Mouse (Mus musculus) heart, postnatal 0 days (tissue): ENCODE data around the gene Pou2f2. TPM values are rescaled to one million over a fixed set of nuclear protein-coding genes. Genes with fewer than 3 reads are reported as not detected.

Experiments used
- ATAC-seq: fragments of 200-750 bp; cut with Nextera tagmentation; 2 replicates; pipeline ENCODE4 v1.8.0; 2017; ENCODE audit warnings: low read depth, moderate number of reproducible peaks, moderate library complexity; ENCODE audit not compliant: insufficient read depth
- DNase-seq: peaks from one replicate; pipeline ENCODE4 v3.0.0-alpha.2; 2016; ENCODE audit warnings: low spot score
- H3K27ac ChIP-seq: fragments of 300-500 bp; sonication (generic); 2 replicates; pipeline ENCODE4 v1.5.1; 2014; ENCODE audit warnings: low read depth, mild to moderate bottlenecking
- H3K27me3 ChIP-seq: fragments of 300-500 bp; sonication (generic); 2 replicates; pipeline ENCODE4 v1.6.1; 2014; ENCODE audit warnings: low read length, mixed read lengths; ENCODE audit not compliant: control insufficient read depth, insufficient read depth
- H3K36me3 ChIP-seq: fragments of 300-500 bp; sonication (generic); replicated peaks from 2 replicates; pipeline ENCODE4 v1.6.1; 2014; ENCODE audit warnings: low read length, mixed read lengths; ENCODE audit not compliant: control insufficient read depth, insufficient read depth
- H3K4me1 ChIP-seq: fragments of 300-500 bp; sonication (generic); 2 replicates; pipeline ENCODE4 v1.6.1; 2014; ENCODE audit warnings: antibody characterized with exemption; ENCODE audit not compliant: control insufficient read depth, insufficient read depth
- H3K4me2 ChIP-seq: fragments of 300-500 bp; sonication (generic); 2 replicates; pipeline ENCODE4 v1.6.1; 2014; ENCODE audit warnings: low read depth, mild to moderate bottlenecking, low read length, moderate library complexity
- H3K4me3 ChIP-seq: fragments of 300-500 bp; sonication (generic); 2 replicates; pipeline ENCODE4 v1.5.1; 2014; ENCODE audit warnings: low read depth, low read length
- H3K9ac ChIP-seq: fragments of 300-500 bp; sonication (generic); replicated peaks from 2 replicates; pipeline ENCODE4 v1.6.1; 2014; ENCODE audit warnings: low read depth, low read length, mixed read lengths
- H3K9me3 ChIP-seq: fragments of 300-500 bp; sonication (generic); replicated peaks from 2 replicates; pipeline ENCODE4 v1.6.1; 2016; ENCODE audit warnings: low read length; ENCODE audit not compliant: control insufficient read depth
- CTCF ChIP-seq: IDR thresholded peaks from 2 replicates; pipeline ENCODE4 v1.5.1; 2016; ENCODE audit warnings: antibody characterized with exemption, control low read depth, low read depth
- EP300 ChIP-seq: IDR thresholded peaks from 2 replicates; pipeline ENCODE4 v1.6.1; 2016; ENCODE audit warnings: antibody characterized with exemption, low read depth
- WGBS: fragments of 180-500 bp; shearing (Covaris S2); extraction: QIAGEN DNeasy Blood & Tissue Kit; methylation state at CpG from one replicate; pipeline ENCODE4 v1.1.7; 2014; 5-methylcytosine and 5-hydroxymethylcytosine counted together
- polyA plus RNA-seq: library from polyadenylated mRNA; unstranded; fragments of >200 nt; fragmentation: Nextera tagmentation; extraction: Ambion mirVana; gene quantifications from 2 replicates; pipeline ENCODE4 v1.2.1, GENCODE M21; 2015
- total RNA-seq: library from RNA; depleted of rRNA; stranded (reverse); fragments of >200 nt; gene quantifications from 2 replicates; pipeline ENCODE4 v1.2.3, GENCODE M21; 2014; ENCODE audit warnings: low replicate concordance

Gene Pou2f2
- total and polyA plus RNA-seq, 2 experiments from 2014 or later = under 0.01 to 0.25 TPM

- no peaks in the 10 kb centered on the region for H3K27me3 ChIP-seq
- TF ChIP-seq EP300 (no peak), CTCF (no peak)
- H3K36me3 ChIP-seq = peaks cover 50% of the 10 kb centered on the region
- H3K9ac ChIP-seq = no peak overlapping the region
- no peak for DNase-seq
- H3K4me2 ChIP-seq = no peak overlapping the region
- ATAC-seq = no peak
- WGBS = 89% methylated on average over 6 of the region's 6 CpGs
- H3K4me3 ChIP-seq = no peak overlapping the region
- H3K9me3 ChIP-seq = no peaks in the 10 kb centered on the region
- H3K4me1 ChIP-seq = no peaks in the 10 kb centered on the region
- H3K27ac ChIP-seq = no peak overlapping the region
Observed at GRCm38 (mm10) chr7:25063346-25063745, 116.2 kb downstream of the Pou2f2 start.

DNA sequence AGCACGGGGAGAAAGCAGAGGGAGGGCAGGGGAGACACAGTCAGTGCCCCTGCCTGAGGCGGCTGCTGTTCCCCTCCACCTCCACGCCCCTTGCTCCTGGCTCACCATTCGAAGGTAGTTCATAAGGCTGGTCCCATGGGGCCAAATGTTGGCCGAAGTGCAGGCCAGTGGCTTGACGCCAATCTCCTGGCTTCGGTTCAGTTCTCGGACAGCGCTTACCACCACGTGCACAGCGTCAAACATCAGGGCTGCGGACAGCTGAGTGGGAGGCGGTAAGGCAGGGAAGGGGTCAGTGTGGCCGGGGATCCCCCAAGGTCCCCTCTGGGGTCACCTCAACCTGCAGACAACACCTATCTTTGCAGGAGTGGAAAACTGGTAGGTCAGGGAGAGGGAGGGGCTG, 120.7 kb downstream of the Pou2f2 start:
- Histone ChIP-seq H3K4me1 (peaks cover 12% of the 10 kb centered on the region), H3K4me2 (no peak overlapping the region), H3K4me3 (no peak overlapping the region), H3K27ac (no peak overlapping the region), H3K9ac (no peak overlapping the region), H3K36me3 (peaks cover 48% of the 10 kb centered on the region), H3K27me3 (no peaks in the 10 kb centered on the region), H3K9me3 (no peaks in the 10 kb centered on the region)
- DNase-seq (no peak), ATAC-seq (no peak)
- 67% methylated on average over 14 of the region's 14 CpGs for WGBS
- TF ChIP-seq CTCF (no peak), EP300 (no peak)

GRCm38 (mm10) chr7:25058394-25058793, 121.1 kb downstream of the Pou2f2 start:
- no peak for TF ChIP-seq CTCF
- no peak for TF ChIP-seq EP300
- H3K9me3 ChIP-seq = no peaks in the 10 kb centered on the region
- no peak overlapping the region for H3K9ac ChIP-seq
- no peaks in the 10 kb centered on the region for H3K27me3 ChIP-seq
- H3K4me2 ChIP-seq = no peak overlapping the region
- no peak for DNase-seq
- ATAC-seq = no peak
- WGBS = 81% methylated on average over 8 of the region's 8 CpGs
- H3K27ac ChIP-seq = no peak overlapping the region
- H3K36me3 ChIP-seq = peaks cover 48% of the 10 kb centered on the region
- no peak overlapping the region for H3K4me3 ChIP-seq
- H3K4me1 ChIP-seq = peaks cover 12% of the 10 kb centered on the region

GRCm38 (mm10) chr7:25057888-25058287, 121.6 kb downstream of the Pou2f2 start:
- Histone ChIP-seq H3K4me1 (peaks cover 12% of the 10 kb centered on the region), H3K9ac (no peak overlapping the region), H3K36me3 (peaks cover 44% of the 10 kb centered on the region), H3K27me3 (no peaks in the 10 kb centered on the region), H3K4me2 (no peak overlapping the region), H3K4me3 (no peak overlapping the region), H3K9me3 (no peaks in the 10 kb centered on the region), H3K27ac (no peak overlapping the region)
- DNase-seq = no peak
- 91% methylated on average over 5 of the region's 5 CpGs for WGBS
- no peak for TF ChIP-seq EP300
- no peak for TF ChIP-seq CTCF
- ATAC-seq = no peak

DNA sequence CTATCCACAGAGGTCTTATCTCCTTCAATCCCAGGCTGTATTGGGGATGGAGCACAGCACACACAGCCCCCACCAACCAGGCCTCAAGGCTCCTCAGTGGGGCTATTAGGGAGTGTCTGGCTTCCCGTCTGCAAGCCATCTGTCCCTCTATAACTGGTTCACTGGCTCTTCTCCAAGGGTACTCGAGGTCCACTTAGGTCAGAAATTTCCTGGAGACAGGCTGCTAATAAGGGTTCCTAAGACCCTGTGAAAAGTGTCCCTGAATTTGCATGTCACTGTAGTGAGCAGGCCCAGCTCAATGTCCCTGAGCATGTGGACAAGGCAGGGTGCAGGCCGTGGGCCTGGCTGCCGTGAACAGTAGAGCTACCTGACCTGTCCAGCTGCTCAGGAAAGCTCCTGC, 122.6 kb downstream of the Pou2f2 start:
- Histone ChIP-seq H3K4me3 (no peak overlapping the region), H3K4me2 (no peak overlapping the region), H3K9ac (no peak overlapping the region), H3K9me3 (no peaks in the 10 kb centered on the region), H3K4me1 (peaks cover 12% of the 10 kb centered on the region), H3K27ac (peak overlapping the region; percentile 26; the same call in 1 of the 2 replicates), H3K27me3 (no peaks in the 10 kb centered on the region), H3K36me3 (peaks cover 37% of the 10 kb centered on the region)
- peak; percentile 38 for DNase-seq
- ATAC-seq = peak; percentile 52; the same call in 1 of the 2 replicates
- 21% methylated on average over 4 of the region's 4 CpGs for WGBS
- no peak for TF ChIP-seq EP300
- no peak for TF ChIP-seq CTCF

DNA sequence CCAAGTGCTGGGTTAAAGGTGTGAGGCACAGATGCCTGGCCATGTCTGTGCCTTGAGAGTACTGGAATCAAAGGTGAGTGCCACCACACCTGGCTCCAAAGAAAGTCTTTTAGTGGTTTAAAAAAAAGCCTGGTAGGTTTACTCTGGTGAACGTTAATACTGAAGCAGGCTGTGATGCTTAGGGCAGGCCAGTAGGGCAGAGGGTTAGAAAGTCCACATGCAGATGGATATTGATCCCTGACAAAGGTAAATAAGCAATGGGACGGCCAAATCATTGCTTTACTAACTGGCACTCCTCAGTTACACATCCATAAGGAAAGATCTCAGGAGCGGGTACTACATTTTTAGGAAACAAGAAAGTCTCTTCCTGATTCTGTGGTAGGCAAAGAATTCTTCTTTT, 126.9 kb downstream of the Pou2f2 start:
- no peak overlapping the region for H3K27ac ChIP-seq
- DNase-seq (no peak), ATAC-seq (no peak)
- peaks cover 18% of the 10 kb centered on the region; the same call in 1 of the 2 replicates for H3K36me3 ChIP-seq
- H3K27me3 ChIP-seq = no peaks in the 10 kb centered on the region
- H3K4me1 ChIP-seq = peaks cover 18% of the 10 kb centered on the region
- 85% methylated on average over 3 of the region's 3 CpGs for WGBS
- H3K4me2 ChIP-seq = no peak overlapping the region
- no peak overlapping the region for H3K9ac ChIP-seq
- TF ChIP-seq EP300 = no peak
- TF ChIP-seq CTCF = no peak
- no peak overlapping the region for H3K4me3 ChIP-seq
- H3K9me3 ChIP-seq = no peaks in the 10 kb centered on the region
